Mouse (Mus musculus) liver, embryonic 16.5 days (tissue): ENCODE results near the gene Card19. TPM values are rescaled to one million over a fixed set of nuclear protein-coding genes. Genes with fewer than 3 reads are reported as not detected.
A peak's percentile ranks its signal among the peaks of the same experiment; 100 is the strongest.

Source experiments
- ATAC-seq: fragments of 200-750 bp; cut with Nextera tagmentation; 2 replicates; pipeline ENCODE4 v1.8.0; 2017; ENCODE audit warnings: low read depth, mild to moderate bottlenecking, moderate number of reproducible peaks, moderate library complexity
- H3K27ac ChIP-seq: fragments of 300-500 bp; sonication (generic); 2 replicates; pipeline ENCODE4 v1.5.1; 2014; ENCODE audit warnings: mild to moderate bottlenecking, low read length
- H3K27me3 ChIP-seq: fragments of 300-500 bp; sonication (generic); 2 replicates; pipeline ENCODE4 v1.6.1; 2014; ENCODE audit warnings: low read depth, low read length, mixed read lengths; ENCODE audit not compliant: control insufficient read depth, insufficient read depth
- H3K36me3 ChIP-seq: fragments of 300-500 bp; sonication (generic); 2 replicates; pipeline ENCODE4 v1.6.1; 2014; ENCODE audit warnings: mild to moderate bottlenecking; ENCODE audit not compliant: control insufficient read depth, insufficient read depth
- H3K4me1 ChIP-seq: fragments of 300-500 bp; sonication (generic); 2 replicates; pipeline ENCODE4 v1.6.1; 2014; ENCODE audit warnings: low read depth, low read length, mixed read lengths; ENCODE audit not compliant: control insufficient read depth
- H3K4me2 ChIP-seq: fragments of 300-500 bp; sonication (generic); 2 replicates; pipeline ENCODE4 v1.6.1; 2014; ENCODE audit warnings: low read depth, low read length, mixed read lengths
- H3K4me3 ChIP-seq: fragments of 300-500 bp; sonication (generic); 2 replicates; pipeline ENCODE4 v1.5.1; 2014; ENCODE audit warnings: low read depth, mild to moderate bottlenecking, low read length
- H3K9ac ChIP-seq: fragments of 300-500 bp; sonication (generic); 2 replicates; pipeline ENCODE4 v1.6.1; 2014; ENCODE audit warnings: low read depth, low read length
- H3K9me3 ChIP-seq: fragments of 300-500 bp; sonication (generic); replicated peaks from 2 replicates; pipeline ENCODE4 v1.6.1; 2016; ENCODE audit warnings: low read length; ENCODE audit not compliant: control insufficient read depth
- WGBS: fragments of 180-500 bp; shearing (Covaris S2); extraction: QIAGEN DNeasy Blood & Tissue Kit; methylation state at CpG from one replicate; pipeline ENCODE4 v1.1.7; 2014; ENCODE audit not compliant: insufficient replicate concordance; 5-methylcytosine and 5-hydroxymethylcytosine counted together
- polyA plus RNA-seq: library from polyadenylated mRNA; unstranded; fragments of >200 nt; fragmentation: Nextera tagmentation; extraction: Ambion mirVana; gene quantifications from 2 replicates; pipeline ENCODE4 v1.2.1, GENCODE M21; 2015

Card19 gene
- polyA plus RNA-seq, 1 experiment from 2014 or later: 18.2 TPM

DNA sequence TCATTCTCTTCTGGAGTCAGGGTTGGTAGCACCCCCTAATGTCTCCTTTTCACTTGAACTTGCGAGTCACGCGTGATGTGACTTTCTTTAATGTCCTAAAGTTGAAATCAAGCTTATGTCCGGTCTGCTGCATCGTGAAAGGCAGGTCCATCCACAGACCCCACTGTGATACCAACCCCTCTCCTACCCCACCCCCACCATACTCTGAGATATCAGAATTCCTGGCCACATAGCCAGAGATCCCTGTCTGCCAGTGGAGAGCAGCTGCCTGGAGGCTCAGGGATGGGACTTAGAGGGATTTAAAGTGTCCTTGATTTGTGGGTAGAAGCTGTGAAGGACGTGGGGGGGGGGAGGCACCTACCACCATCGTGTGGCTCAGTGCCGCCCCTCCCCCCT lies 32.6 kb upstream of the Card19 start, which contains the start of gene Susd3:
Susd3 (minus strand) TSS at position 240 of the 396 bp plus-strand sequence.
- ATAC-seq: no peak
- WGBS: 12% methylated on average over 7 of the region's 8 CpGs

DNA sequence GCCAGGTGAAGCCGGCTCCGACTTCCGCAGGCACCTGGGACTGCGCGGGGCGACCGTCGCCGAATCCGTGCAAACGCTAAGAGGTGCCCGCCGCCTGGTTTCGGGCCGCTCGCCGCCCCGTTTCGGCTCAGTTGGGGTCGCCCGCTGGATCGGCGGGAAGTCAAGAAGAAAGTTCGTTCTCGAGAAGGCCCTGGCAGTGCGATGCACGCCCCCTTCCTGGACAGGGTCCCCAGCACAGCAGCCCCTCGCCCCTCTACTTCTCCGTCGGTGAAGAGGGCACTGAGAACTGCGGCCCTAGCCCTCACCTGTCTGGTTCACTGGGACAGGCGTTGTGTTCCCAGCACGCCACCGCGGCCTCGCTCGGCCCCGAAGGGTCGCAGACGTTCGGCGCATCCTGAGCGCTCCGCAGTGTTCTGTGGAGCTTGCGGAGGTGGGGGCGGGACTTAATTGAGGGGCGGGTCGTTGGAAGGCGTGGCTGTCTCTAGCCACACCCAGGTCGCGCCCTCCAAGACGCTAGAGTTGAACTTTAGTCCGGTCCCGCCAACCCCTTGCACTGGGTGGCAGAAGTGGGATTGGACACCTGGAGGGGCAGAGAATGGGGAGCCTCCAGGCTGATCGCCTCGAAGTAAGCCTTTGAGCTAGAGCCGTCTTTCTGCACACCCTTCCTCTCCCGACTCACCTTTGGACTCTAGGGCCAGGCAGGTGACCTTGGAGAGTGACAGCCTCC lies 32.1 kb upstream of the Card19 start:
- Histone ChIP-seq H3K9ac (no peak overlapping the region), H3K27ac (no peak overlapping the region), H3K27me3 (peaks cover 21% of the 10 kb centered on the region), H3K4me1 (peaks cover 14% of the 10 kb centered on the region), H3K9me3 (no peaks in the 10 kb centered on the region), H3K4me3 (peak overlapping the region; percentile 51), H3K4me2 (peak overlapping the region; percentile 65), H3K36me3 (no peaks in the 10 kb centered on the region)
- WGBS: 1% methylated on average over 58 of the region's 58 CpGs
- peak; percentile 68 for ATAC-seq

More for the DNA sequence above, 32.6 kb upstream of the Card19 start, which contains the start of gene Susd3:
- Histone ChIP-seq H3K4me2 (peak within 1 kb of the TSS; percentile 65), H3K27me3 (peaks cover 21% of the 10 kb centered on the region), H3K4me1 (peaks cover 8% of the 10 kb centered on the region), H3K9ac (no peak within 1 kb of the TSS), H3K9me3 (no peaks in the 10 kb centered on the region), H3K4me3 (peak within 1 kb of the TSS; percentile 51), H3K36me3 (no peaks in the 10 kb centered on the region), H3K27ac (no peak within 1 kb of the TSS)

DNA sequence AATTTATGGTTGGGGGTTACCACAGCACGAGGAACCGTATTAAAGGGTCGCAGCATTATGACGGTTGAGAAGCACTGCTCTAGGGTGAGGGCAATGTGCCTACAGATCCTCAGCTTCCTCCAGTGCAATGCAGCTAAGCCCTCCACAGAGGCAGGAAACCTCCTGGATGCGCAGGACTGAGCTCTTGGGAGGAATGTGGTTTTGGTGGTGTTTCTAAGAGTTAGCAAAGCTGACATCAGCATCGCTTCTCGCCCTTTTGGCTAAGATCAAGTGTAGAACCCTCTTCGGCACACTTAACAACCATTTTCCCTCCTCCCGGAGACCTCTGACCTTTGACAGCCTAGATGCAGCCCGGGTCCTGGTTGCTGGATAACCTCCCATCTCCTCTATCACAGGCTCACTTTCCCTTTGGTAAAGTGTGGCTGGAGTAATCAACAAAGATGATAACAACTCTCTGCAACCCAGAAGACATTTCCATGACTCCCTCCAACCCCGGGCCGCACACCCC lies 31.4 kb upstream of the Card19 start:
- Histone ChIP-seq H3K27me3 (peaks cover 21% of the 10 kb centered on the region), H3K9ac (no peak overlapping the region), H3K4me2 (peak overlapping the region; percentile 65), H3K27ac (no peak overlapping the region), H3K9me3 (no peaks in the 10 kb centered on the region), H3K36me3 (no peaks in the 10 kb centered on the region), H3K4me3 (peak overlapping the region; percentile 51), H3K4me1 (peaks cover 18% of the 10 kb centered on the region)
- WGBS: 18% methylated on average over 12 of the region's 12 CpGs
- ATAC-seq: no peak

DNA sequence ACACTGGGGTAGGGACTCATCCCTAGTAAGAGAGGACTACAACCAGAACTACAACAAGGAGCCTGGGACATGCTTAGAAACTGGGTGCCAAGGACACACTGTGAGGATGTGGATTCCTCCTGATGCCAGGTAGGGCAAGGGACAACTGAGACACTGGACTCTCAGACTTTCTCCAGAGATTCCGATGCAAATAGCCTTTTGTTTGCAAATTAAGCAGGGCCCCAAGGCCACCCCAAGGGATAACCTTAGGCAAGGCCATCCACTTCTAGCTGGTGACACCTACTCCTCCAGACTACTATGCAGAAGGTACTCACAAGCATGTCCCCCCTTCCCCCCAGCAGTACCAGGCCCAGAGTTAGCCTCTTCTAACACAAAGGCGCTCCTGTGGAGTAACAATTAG lies 30.8 kb upstream of the Card19 start:
- H3K9me3 ChIP-seq: no peaks in the 10 kb centered on the region
- no peak for ATAC-seq
- peaks cover 21% of the 10 kb centered on the region for H3K4me1 ChIP-seq
- no peak overlapping the region for H3K9ac ChIP-seq
- no peak overlapping the region for H3K4me3 ChIP-seq
- peaks cover 21% of the 10 kb centered on the region for H3K27me3 ChIP-seq
- 69% methylated on average over 2 of the region's 2 CpGs for WGBS
- no peaks in the 10 kb centered on the region for H3K36me3 ChIP-seq
- no peak overlapping the region for H3K4me2 ChIP-seq
- no peak overlapping the region for H3K27ac ChIP-seq

DNA sequence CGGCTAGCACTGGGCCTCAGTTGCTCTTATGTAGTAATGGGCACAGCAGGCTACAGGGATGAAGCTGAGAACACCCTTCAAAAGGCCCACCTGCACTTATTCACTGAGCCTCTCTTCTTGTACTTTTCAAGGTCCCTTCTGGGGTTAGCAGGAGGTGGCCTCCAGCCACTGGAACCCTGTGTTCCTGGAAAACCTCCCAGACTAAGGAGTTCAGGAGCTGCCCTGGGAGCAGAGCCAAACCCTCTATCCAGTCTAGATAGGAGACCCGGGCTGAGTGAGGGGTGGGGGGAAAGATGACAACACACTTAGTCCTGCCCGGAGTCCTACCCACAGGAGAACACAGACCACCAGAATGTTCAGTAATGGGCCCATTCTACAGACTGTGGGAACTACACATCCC lies 30.2 kb upstream of the Card19 start:
- H3K27ac ChIP-seq: no peak overlapping the region
- peaks cover 21% of the 10 kb centered on the region for H3K4me1 ChIP-seq
- no peak overlapping the region for H3K9ac ChIP-seq
- peaks cover 21% of the 10 kb centered on the region for H3K27me3 ChIP-seq
- no peaks in the 10 kb centered on the region for H3K9me3 ChIP-seq
- no peak for ATAC-seq
- no peak overlapping the region for H3K4me3 ChIP-seq
- WGBS: 67% methylated on average over 3 of the region's 3 CpGs
- no peaks in the 10 kb centered on the region for H3K36me3 ChIP-seq
- H3K4me2 ChIP-seq: no peak overlapping the region

DNA sequence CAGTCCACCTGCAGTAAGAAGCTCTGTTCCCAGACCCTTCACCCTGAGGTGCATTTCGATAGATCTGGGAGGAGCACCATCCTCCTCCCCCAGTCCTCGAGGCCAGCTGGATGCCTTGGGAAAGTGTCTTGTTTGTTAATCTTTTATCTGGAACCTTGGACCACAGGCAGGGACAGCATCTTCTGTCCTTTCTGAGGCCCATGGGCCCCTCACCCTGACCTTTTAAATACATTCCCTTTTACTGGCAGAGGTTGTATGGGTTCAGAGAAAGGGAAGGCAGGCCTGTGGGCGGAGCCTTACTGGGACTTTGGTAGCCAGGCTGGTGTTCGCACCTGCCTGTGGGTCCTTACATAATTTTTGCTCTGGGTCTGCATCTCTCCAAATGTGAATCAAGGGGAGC lies 29.4 kb upstream of the Card19 start:
- ATAC-seq: no peak
- peaks cover 21% of the 10 kb centered on the region for H3K27me3 ChIP-seq
- H3K36me3 ChIP-seq: no peaks in the 10 kb centered on the region
- WGBS: 57% methylated on average over 4 of the region's 4 CpGs
- peaks cover 21% of the 10 kb centered on the region for H3K4me1 ChIP-seq
- H3K4me2 ChIP-seq: no peak overlapping the region
- H3K4me3 ChIP-seq: no peak overlapping the region
- H3K27ac ChIP-seq: no peak overlapping the region
- H3K9ac ChIP-seq: no peak overlapping the region
- no peaks in the 10 kb centered on the region for H3K9me3 ChIP-seq

DNA sequence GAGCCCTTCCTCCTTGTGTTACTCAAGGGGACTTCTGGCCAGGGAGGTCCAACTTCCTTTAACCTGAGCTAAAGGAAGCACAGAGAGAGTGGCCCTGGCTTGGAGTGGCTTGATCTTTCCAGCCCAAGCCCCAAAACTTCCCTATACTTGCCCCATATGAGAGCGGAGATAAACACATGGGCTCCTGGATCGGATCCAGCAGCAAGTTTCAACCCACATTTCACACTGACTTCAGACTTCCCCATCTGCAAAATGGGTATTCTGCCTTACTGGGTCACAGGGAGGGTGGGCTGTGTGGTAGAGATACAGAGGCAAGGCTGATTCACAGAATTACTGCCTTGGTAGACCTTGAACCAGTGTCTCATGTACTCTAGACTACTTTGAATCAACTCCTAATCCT lies 27.7 kb upstream of the Card19 start:
- Histone ChIP-seq H3K9me3 (no peaks in the 10 kb centered on the region), H3K4me1 (peaks cover 21% of the 10 kb centered on the region), H3K27ac (peak overlapping the region; percentile 65), H3K4me3 (no peak overlapping the region), H3K4me2 (no peak overlapping the region), H3K9ac (no peak overlapping the region), H3K36me3 (no peaks in the 10 kb centered on the region), H3K27me3 (peaks cover 19% of the 10 kb centered on the region)
- WGBS: 46% methylated on average over 2 of the region's 2 CpGs
- no peak for ATAC-seq

DNA sequence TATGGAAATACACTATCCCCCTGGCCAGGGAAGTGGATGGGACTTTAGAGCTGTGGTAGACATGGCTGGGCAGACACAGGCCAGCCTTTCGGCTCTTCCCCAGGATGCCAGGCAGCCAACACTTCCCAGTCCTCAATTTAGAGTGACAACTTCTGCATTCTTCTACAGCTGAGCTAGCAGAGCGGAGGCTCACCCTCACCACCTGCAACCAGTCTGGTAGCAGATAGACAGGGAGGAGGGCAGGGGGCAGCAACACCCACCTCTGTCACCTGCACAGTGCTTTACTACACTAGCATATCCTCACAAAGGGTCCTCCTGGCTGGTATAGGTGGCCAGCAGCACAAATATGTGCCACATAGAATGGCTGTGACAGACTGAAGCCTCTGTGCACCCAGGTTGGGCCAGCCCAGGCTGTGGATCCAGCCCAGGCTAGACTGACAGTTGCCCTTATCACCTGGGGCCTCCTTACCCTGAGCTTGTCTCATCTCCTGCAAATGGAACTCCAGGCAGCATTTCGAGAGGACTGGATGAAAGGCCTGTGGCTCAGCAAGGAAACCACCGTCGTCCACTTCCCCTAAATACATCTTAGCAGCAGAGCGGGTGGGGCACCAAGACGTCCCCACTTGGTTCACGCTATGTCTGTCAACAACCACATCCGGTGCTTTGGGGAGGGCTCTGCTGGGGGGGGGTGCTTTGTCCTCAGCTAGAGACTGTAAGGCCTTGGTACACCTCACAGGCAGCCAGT lies 26.7 kb upstream of the Card19 start:
- peak; percentile 61 for ATAC-seq
- H3K4me2 ChIP-seq: peak overlapping the region; percentile 24; the same call in 1 of the 2 replicates

DNA sequence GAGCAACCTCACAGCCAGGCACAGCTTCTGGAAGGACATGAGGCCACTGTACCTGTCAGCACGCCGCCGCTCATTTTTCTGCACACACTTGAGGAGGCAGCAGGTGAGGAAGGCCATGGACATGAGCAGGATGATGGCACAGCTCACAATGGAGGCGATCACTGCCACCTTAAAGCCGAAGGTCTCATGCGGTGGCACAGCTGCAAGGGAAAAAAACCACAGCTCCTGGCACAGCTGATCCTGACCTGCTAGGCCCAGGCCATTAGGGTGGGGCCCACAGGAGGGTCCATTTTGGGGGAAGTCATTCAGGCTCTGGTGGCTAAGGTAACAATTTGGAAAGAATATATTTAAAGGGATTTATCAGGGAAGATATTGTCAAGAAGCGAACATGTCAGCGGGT lies 22.9 kb upstream of the Card19 start:
- no peak overlapping the region for H3K4me3 ChIP-seq
- H3K27ac ChIP-seq: no peak overlapping the region
- no peaks in the 10 kb centered on the region for H3K36me3 ChIP-seq
- peaks cover 14% of the 10 kb centered on the region for H3K4me1 ChIP-seq
- ATAC-seq: no peak
- no peaks in the 10 kb centered on the region for H3K9me3 ChIP-seq
- no peak overlapping the region for H3K9ac ChIP-seq
- H3K27me3 ChIP-seq: no peaks in the 10 kb centered on the region
- WGBS: 77% methylated on average over 8 of the region's 8 CpGs
- no peak overlapping the region for H3K4me2 ChIP-seq

More for the DNA sequence above, 26.7 kb upstream of the Card19 start:
- 20% methylated on average over 9 of the region's 9 CpGs for WGBS
- Histone ChIP-seq H3K9ac (no peak overlapping the region), H3K27me3 (peaks cover 9% of the 10 kb centered on the region), H3K4me3 (no peak overlapping the region; the same call in 1 of the 2 replicates), H3K4me1 (peaks cover 14% of the 10 kb centered on the region), H3K27ac (peak overlapping the region; percentile 81), H3K36me3 (no peaks in the 10 kb centered on the region), H3K9me3 (no peaks in the 10 kb centered on the region)
